In genomic region chr2:103918375-103918774, GRCm38 (mm10) we compare ENCODE assay signal across 23 mouse cellular contexts. TPM values are rescaled to one million over a fixed set of nuclear protein-coding genes. Genes with fewer than 3 reads are reported as not detected.
DNase-seq lines count a peak whose midpoint lies in the region; ATAC-seq and TF ChIP-seq lines count a peak whose summit lies in the region.
"Had no signal": no experiment of that assay in that cellular context is flagged by ENCODE, and none has a peak within 500 bp of the region (broad histone marks: within the 10 kb centered on the region; RNA-seq: fewer than 3 reads in every experiment).

No protein-coding gene starts in this region.

- no peak overlapping the region for H3K4me2 ChIP-seq in liver, embryonic 12.5 days
- no peak overlapping the region for H3K4me2 ChIP-seq in liver, postnatal 0 days (ENCODE audit: low read depth, low read length)
- no peak overlapping the region for H3K4me2 ChIP-seq in CH12.LX (ENCODE audit: insufficient read depth, low read depth, poor library complexity, severe bottlenecking)
- H3K4me2 ChIP-seq: embryonic facial prominence, embryonic 12.5 days; forebrain, embryonic 13.5 days; forebrain, embryonic 15.5 days had no signal

- 81% methylated on average over 2 of the region's 2 CpGs for WGBS in liver, embryonic 12.5 days (ENCODE audit: insufficient replicate concordance)
- 84% methylated on average over 2 of the region's 2 CpGs for WGBS in liver, postnatal 0 days (ENCODE audit: insufficient replicate concordance)

- no peak for TF ChIP-seq EP300 in liver, postnatal 0 days (IDR thresholded peaks at IDR 0.05; ENCODE audit: low read depth)
- TF ChIP-seq EP300 in CH12.LX (IDR thresholded peaks at IDR 0.05; ENCODE audit: low read length), result peak; percentile 73

- no peak for TF ChIP-seq CTCF in liver, postnatal 0 days (IDR thresholded peaks at IDR 0.05; ENCODE audit: low read depth)
- no peak for TF ChIP-seq CTCF in CH12.LX (conservative IDR thresholded peaks at IDR 0.05 in 1 of 2, IDR thresholded peaks at IDR 0.05 in 1 of 2; ENCODE audit: low read depth in 2 of 2, low read length in 2 of 2)

- TF ChIP-seq RAD21 in CH12.LX (IDR thresholded peaks at IDR 0.05; ENCODE audit: low read depth, low read length), result no peak

- no peaks in the 10 kb centered on the region for H3K27me3 ChIP-seq in liver, embryonic 12.5 days (replicated peaks)
- H3K27me3 ChIP-seq in liver, postnatal 0 days (ENCODE audit: insufficient read depth, low read length), result no peaks in the 10 kb centered on the region
- H3K27me3 ChIP-seq in CH12.LX (replicated peaks), result no peaks in the 10 kb centered on the region
- H3K27me3 ChIP-seq: embryonic facial prominence, embryonic 12.5 days; forebrain, embryonic 13.5 days; forebrain, embryonic 15.5 days had no signal

- no peak for TF ChIP-seq POLR2A in CH12.LX (IDR thresholded peaks at IDR 0.05; ENCODE audit: low read depth, low read length)

- H3K9me3 ChIP-seq in liver, embryonic 12.5 days (replicated peaks), result no peaks in the 10 kb centered on the region
- H3K9me3 ChIP-seq in liver, postnatal 0 days (ENCODE audit: low read length), result no peaks in the 10 kb centered on the region
- no peaks in the 10 kb centered on the region for H3K9me3 ChIP-seq in CH12.LX (replicated peaks; ENCODE audit: low read length)
- H3K9me3 ChIP-seq: embryonic facial prominence, embryonic 10.5 days; embryonic facial prominence, embryonic 12.5 days; forebrain, embryonic 13.5 days; forebrain, embryonic 15.5 days; G1E had no signal

- peak overlapping the region; percentile 3 for H3K27ac ChIP-seq in liver, embryonic 12.5 days
- no peak overlapping the region for H3K27ac ChIP-seq in liver, postnatal 0 days (ENCODE audit: low read depth)
- H3K27ac ChIP-seq in CH12.LX (ENCODE audit: insufficient read depth, low read depth), result peak overlapping the region; percentile 70
- H3K27ac ChIP-seq: embryonic facial prominence, embryonic 10.5 days; embryonic facial prominence, embryonic 12.5 days; forebrain, embryonic 13.5 days; forebrain, embryonic 15.5 days had no signal

- H3K9ac ChIP-seq in liver, embryonic 12.5 days, result no peak overlapping the region
- H3K9ac ChIP-seq in liver, postnatal 0 days (replicated peaks), result no peak overlapping the region
- no peak overlapping the region for H3K9ac ChIP-seq in CH12.LX (ENCODE audit: insufficient read depth, low read depth)
- H3K9ac ChIP-seq: embryonic facial prominence, embryonic 12.5 days; forebrain, embryonic 13.5 days; forebrain, embryonic 15.5 days; forebrain, postnatal 0 days had no signal

- no peak for DNase-seq in liver, postnatal 0 days
- peak; percentile 57 for DNase-seq in 416B (ENCODE audit: low read depth)
- peak; percentile 7 for DNase-seq in A20 (ENCODE audit: low read depth, low spot score)
- peak; percentile 59 for DNase-seq in CH12.LX (ENCODE audit: extremely low read depth)
- DNase-seq in layer of hippocampus, adult 8-10 months (ENCODE audit: low spot score in 2 of 2), result no peak
- DNase-seq in B cell, adult 2 months, result no peak
- DNase-seq: adrenal gland, adult 8-10 months; adrenal gland, postnatal 14 days; adrenal gland, postnatal 36 days; cerebellum, adult 11-12 months; cerebellum, adult 2 months; cerebellum, adult 9-10 months; cerebellum, postnatal 10 days; cerebellum, postnatal 25 days; forebrain, postnatal 0 days had no signal

- H3K4me3 ChIP-seq in liver, embryonic 12.5 days, result no peak overlapping the region
- no peak overlapping the region for H3K4me3 ChIP-seq in liver, postnatal 0 days (ENCODE audit: low read depth, low read length)
- H3K4me3 ChIP-seq in CH12.LX (replicated peaks in 1 of 3; ENCODE audit: low read depth in 2 of 3, low read length in 2 of 3, poor library complexity in 1 of 3), result no peak overlapping the region
- H3K4me3 ChIP-seq: embryonic facial prominence, embryonic 10.5 days; embryonic facial prominence, embryonic 12.5 days; forebrain, embryonic 13.5 days; forebrain, embryonic 15.5 days had no signal

- no peaks in the 10 kb centered on the region for H3K79me2 ChIP-seq in CH12.LX (replicated peaks; ENCODE audit: control insufficient read depth, extremely low read depth, insufficient read depth, poor library complexity, severe bottlenecking)

- in situ Hi-C loops in CH12.LX (cut with MboI; ENCODE audit: low pct_ligation_motif_present, low pct_unique_long_range_greater_than_20kb, low sequenced_read_pairs), result no loop called here

- dilution Hi-C loops in CH12.LX (cut with MboI; ENCODE audit: extremely low pct_ligation_motif_present, extremely low pct_unique_long_range_greater_than_20kb, low sequenced_read_pairs), result no loop called here

- H3K4me1 ChIP-seq in liver, embryonic 12.5 days, result peaks cover 33% of the 10 kb centered on the region
- H3K4me1 ChIP-seq in liver, postnatal 0 days (ENCODE audit: insufficient read depth), result no peaks in the 10 kb centered on the region; the same call in 1 of the 2 replicates
- H3K4me1 ChIP-seq in CH12.LX (ENCODE audit: control insufficient read depth in 1 of 2, insufficient read depth in 2 of 2), result peaks cover 20 to 57% of the 10 kb centered on the region in 2 experiments
- H3K4me1 ChIP-seq: embryonic facial prominence, embryonic 10.5 days; embryonic facial prominence, embryonic 12.5 days; forebrain, embryonic 13.5 days; forebrain, embryonic 15.5 days had no signal

- H3K36me3 ChIP-seq in liver, embryonic 12.5 days, result 0 out of 2 replicates have a peak, but pooled peaks cover 5% of the 10 kb centered on the region
- no peaks in the 10 kb centered on the region for H3K36me3 ChIP-seq in liver, postnatal 0 days (replicated peaks; ENCODE audit: insufficient read depth, low read length)
- H3K36me3 ChIP-seq in CH12.LX (replicated peaks in 1 of 2; ENCODE audit: control insufficient read depth in 1 of 2, insufficient read depth in 1 of 2, low read length in 1 of 2), result no peaks in the 10 kb centered on the region
- H3K36me3 ChIP-seq: embryonic facial prominence, embryonic 10.5 days; embryonic facial prominence, embryonic 12.5 days; forebrain, embryonic 15.5 days; G1E had no signal

- no peak for ATAC-seq in liver, embryonic 12.5 days
- no peak for ATAC-seq in liver, postnatal 0 days
- ATAC-seq: activated CD4-positive, CD25-positive, alpha-beta regulatory T cell, adult 4 months; forebrain, embryonic 13.5 days; forebrain, embryonic 15.5 days; forebrain, postnatal 0 days; Patski had no signal

TF ChIP-seq in CH12.LX, 34 proteins besides CTCF, POLR2A, EP300 and RAD21 (continues in another document):
- TF ChIP-seq SIN3A (IDR thresholded peaks at IDR 0.05; ENCODE audit: low read length) (no peak; the same call in none of the 2 replicates), BHLHE40 (IDR thresholded peaks at IDR 0.05; ENCODE audit: low read depth, low read length) (peak; percentile 50; the same call in 1 of the 2 replicates), HCFC1 (IDR thresholded peaks at IDR 0.05; ENCODE audit: low read depth, low read length) (no peak), ZMIZ1 (IDR thresholded peaks at IDR 0.05; ENCODE audit: low read depth, low read length) (no peak), MYC (IDR thresholded peaks at IDR 0.05; ENCODE audit: low read depth, low read length) (peak; percentile 28; the same call in 1 of the 2 replicates), NELFE (IDR thresholded peaks at IDR 0.05; ENCODE audit: low read depth, low read length) (no peak), IRF4 (IDR thresholded peaks at IDR 0.05; ENCODE audit: low read depth, low read length) (peak; percentile 66), ETS1 (conservative IDR thresholded peaks at IDR 0.05; ENCODE audit: low read depth, low read length) (peak; percentile 73), E2F4 (IDR thresholded peaks at IDR 0.05; ENCODE audit: insufficient replicate concordance, low read depth, low read length) (no peak), MXI1 (IDR thresholded peaks at IDR 0.05; ENCODE audit: low read depth, low read length) (peak; percentile 55; the same call in 1 of the 2 replicates), MAFK (IDR thresholded peaks at IDR 0.05; ENCODE audit: insufficient replicate concordance, low read length) (peak; percentile 36; the same call in 1 of the 2 replicates), CHD2 (IDR thresholded peaks at IDR 0.05; ENCODE audit: low read length) (peak; percentile 40; the same call in 1 of the 2 replicates), USF1 (IDR thresholded peaks at IDR 0.05; ENCODE audit: low read depth, low read length) (no peak), KAT2A (IDR thresholded peaks at IDR 0.05; ENCODE audit: insufficient replicate concordance, low read length) (no peak), MAZ (IDR thresholded peaks at IDR 0.05; ENCODE audit: low read depth, low read length) (0 out of 2 replicates have a peak, but pooled peaks have one; percentile 52), CHD1 (IDR thresholded peaks at IDR 0.05; ENCODE audit: low read depth, low read length) (no peak; the same call in 1 of the 2 replicates), GABPA (IDR thresholded peaks at IDR 0.05; ENCODE audit: insufficient replicate concordance, low read depth, low read length) (no peak), JUND (conservative IDR thresholded peaks at IDR 0.05; ENCODE audit: low read depth, low read length) (peak; percentile 69; the same call in 1 of the 2 replicates), JUN (IDR thresholded peaks at IDR 0.05; ENCODE audit: insufficient read depth, low read depth, low read length) (peak; percentile 44), MEF2A (IDR thresholded peaks at IDR 0.05; ENCODE audit: borderline replicate concordance, low read depth, low read length) (peak; percentile 42; the same call in 1 of the 2 replicates), POLR2AphosphoS2 (IDR thresholded peaks at IDR 0.05; ENCODE audit: low read depth, low read length) (no peak), ZC3H11A (IDR thresholded peaks at IDR 0.05; ENCODE audit: low read depth, low read length) (no peak), UBTF (IDR thresholded peaks at IDR 0.05; ENCODE audit: low read depth, low read length) (no peak), TBP (conservative IDR thresholded peaks at IDR 0.05; ENCODE audit: low read depth, low read length) (no peak), PAX5 (IDR thresholded peaks at IDR 0.05; ENCODE audit: low read length) (no peak), ZKSCAN1 (IDR thresholded peaks at IDR 0.05; ENCODE audit: borderline replicate concordance, low read depth, low read length) (no peak), TCF12 (IDR thresholded peaks at IDR 0.05; ENCODE audit: low read depth, low read length) (peak; percentile 37; the same call in 1 of the 2 replicates), NRF1 (IDR thresholded peaks at IDR 0.05; ENCODE audit: low read depth, low read length) (no peak), MAX (IDR thresholded peaks at IDR 0.05; ENCODE audit: low read length) (no peak)

RNA-seq across cellular contexts. Expression of gene Lmo2, which starts 39.4 kb away (rescaled TPM):
- polyA plus RNA-seq in liver, embryonic 12.5 days (2016; fragmentation: Nextera tagmentation; extraction: Ambion mirVana), result 188 and 194 TPM in 2 replicates
- polyA plus RNA-seq in liver, postnatal 0 days (2015; fragmentation: Nextera tagmentation; extraction: Ambion mirVana), result 58.8 and 63.7 TPM in 2 replicates
- total RNA-seq in CH12.LX (2012; rRNA removed) (108 and 109 TPM in 2 replicates), CH12.LX (2014; rRNA removed) (61.3 and 63.6 TPM in 2 replicates)
- polyA plus RNA-seq in CH12.LX (2012; ENCODE audit: insufficient read length, low read depth), result 43.3 and 49.6 TPM in 2 replicates
- total RNA-seq in layer of hippocampus, adult 8-10 months (2022), result 10 to 100 TPM; 16.1 to 29.7 (median 21.3) TPM

Comparison
In these comparisons a context has a peak if more than half of its experiments do, and no peak if none do; other contexts are left out.
1. DNase-seq: peak in 416B (single experiment), A20 (single experiment) and CH12.LX (single experiment); none in liver, postnatal 0 days (single experiment), layer of hippocampus, adult 8-10 months (0 of 2) and B cell, adult 2 months (0 of 2).